Mouse (Mus musculus) erythroblast, embryonic 14.5 days (primary cell): ENCODE results near the gene Nf2. TPM values are rescaled to one million over a fixed set of nuclear protein-coding genes. Genes with fewer than 3 reads are reported as not detected.

Experiments
- H3K27me3 ChIP-seq: 2 replicates; pipeline ENCODE4 v1.6.1; 2012; ENCODE audit warnings: inconsistent platforms; ENCODE audit not compliant: control insufficient read depth
- H3K36me3 ChIP-seq: 2 replicates; pipeline ENCODE4 v1.6.1; 2012; ENCODE audit warnings: mild to moderate bottlenecking, inconsistent platforms; ENCODE audit not compliant: control insufficient read depth
- H3K4me1 ChIP-seq: 2 replicates; pipeline ENCODE4 v1.6.1; 2012; ENCODE audit warnings: inconsistent platforms; ENCODE audit not compliant: control insufficient read depth
- H3K4me3 ChIP-seq: replicated peaks from 2 replicates; pipeline ENCODE3; 2012; ENCODE audit warnings: moderate library complexity, mild to moderate bottlenecking, inconsistent platforms
- H3K9me3 ChIP-seq: 2 replicates; pipeline ENCODE4 v1.6.1; 2012; ENCODE audit warnings: low read length, inconsistent platforms, mixed read lengths; ENCODE audit not compliant: control insufficient read depth
- GATA1 ChIP-seq: IDR thresholded peaks from 2 replicates; pipeline ENCODE4 v1.6.1; 2012; ENCODE audit warnings: low read length, inconsistent platforms, mixed read lengths
- TAL1 ChIP-seq: IDR thresholded peaks from 3 replicates; pipeline ENCODE4 v1.6.1; 2012; ENCODE audit warnings: low read length, inconsistent platforms, mixed read lengths
- polyA plus RNA-seq: library from polyadenylated mRNA; stranded (reverse); fragments of >175 nt; gene quantifications from 2 replicates; pipeline ENCODE4 v1.2.3, GENCODE M21; 2012

Gene Nf2
- polyA plus RNA-seq, 1 experiment = 1.5 TPM

- TF ChIP-seq TAL1 (no peak), GATA1 (no peak)
- Histone ChIP-seq H3K4me1 (no peaks in the 10 kb centered on the region), H3K9me3 (peaks cover 7% of the 10 kb centered on the region; the same call in 1 of the 2 replicates), H3K27me3 (peaks cover 87% of the 10 kb centered on the region), H3K36me3 (no peaks in the 10 kb centered on the region), H3K4me3 (no peak overlapping the region)
Observed at GRCm38 (mm10) chr11:4745969-4746368, 103.4 kb downstream of the Nf2 start.

- TF ChIP-seq GATA1 = no peak
- Histone ChIP-seq H3K9me3 (peaks cover 7% of the 10 kb centered on the region; the same call in 1 of the 2 replicates), H3K4me1 (no peaks in the 10 kb centered on the region; the same call in 1 of the 2 replicates), H3K4me3 (no peak overlapping the region), H3K36me3 (no peaks in the 10 kb centered on the region), H3K27me3 (peaks cover 78% of the 10 kb centered on the region)
Observed at GRCm38 (mm10) chr11:4744691-4745090, 104.6 kb downstream of the Nf2 start.

- Histone ChIP-seq H3K4me3 (no peak overlapping the region), H3K36me3 (peaks cover 4% of the 10 kb centered on the region; the same call in 1 of the 2 replicates), H3K4me1 (no peaks in the 10 kb centered on the region; the same call in 1 of the 2 replicates), H3K27me3 (peaks cover 39% of the 10 kb centered on the region), H3K9me3 (peaks cover under 1% of the 10 kb centered on the region; the same call in 1 of the 2 replicates)
- TF ChIP-seq GATA1 = no peak
- TF ChIP-seq TAL1 = no peak
Observed at GRCm38 (mm10) chr11:4740785-4741184, 108.6 kb downstream of the Nf2 start.

GRCm38 (mm10) chr11:4738719-4739118, 110.6 kb downstream of the Nf2 start:
- no peaks in the 10 kb centered on the region for H3K9me3 ChIP-seq
- no peak overlapping the region for H3K4me3 ChIP-seq
- peaks cover 4% of the 10 kb centered on the region; the same call in 1 of the 2 replicates for H3K36me3 ChIP-seq
- H3K27me3 ChIP-seq = peaks cover 18% of the 10 kb centered on the region
- TF ChIP-seq GATA1 = no peak
- no peak for TF ChIP-seq TAL1
- no peaks in the 10 kb centered on the region; the same call in 1 of the 2 replicates for H3K4me1 ChIP-seq

GRCm38 (mm10) chr11:4737682-4738081, 111.7 kb downstream of the Nf2 start:
- H3K4me3 ChIP-seq = no peak overlapping the region
- peaks cover 4% of the 10 kb centered on the region; the same call in 1 of the 2 replicates for H3K36me3 ChIP-seq
- peaks cover 9% of the 10 kb centered on the region for H3K27me3 ChIP-seq
- no peaks in the 10 kb centered on the region for H3K9me3 ChIP-seq
- no peaks in the 10 kb centered on the region; the same call in 1 of the 2 replicates for H3K4me1 ChIP-seq
- TF ChIP-seq TAL1 (no peak), GATA1 (no peak)

- H3K4me1 ChIP-seq = no peaks in the 10 kb centered on the region; the same call in 1 of the 2 replicates
- H3K4me3 ChIP-seq = no peak overlapping the region
- peaks cover 4% of the 10 kb centered on the region; the same call in 1 of the 2 replicates for H3K36me3 ChIP-seq
- no peaks in the 10 kb centered on the region for H3K27me3 ChIP-seq
- no peaks in the 10 kb centered on the region for H3K9me3 ChIP-seq
- TF ChIP-seq GATA1 = no peak
- TF ChIP-seq TAL1 = no peak
Observed at GRCm38 (mm10) chr11:4736355-4736754, 113.0 kb downstream of the Nf2 start.

- Histone ChIP-seq H3K4me3 (no peak overlapping the region), H3K4me1 (no peaks in the 10 kb centered on the region), H3K9me3 (no peaks in the 10 kb centered on the region), H3K27me3 (no peaks in the 10 kb centered on the region), H3K36me3 (peaks cover 7% of the 10 kb centered on the region; the same call in 1 of the 2 replicates)
- TF ChIP-seq TAL1 = no peak
- no peak for TF ChIP-seq GATA1
Observed at GRCm38 (mm10) chr11:4734179-4734578, 115.2 kb downstream of the Nf2 start.

- no peaks in the 10 kb centered on the region for H3K4me1 ChIP-seq
- no peaks in the 10 kb centered on the region for H3K27me3 ChIP-seq
- H3K4me3 ChIP-seq = no peak overlapping the region
- H3K9me3 ChIP-seq = no peaks in the 10 kb centered on the region
- TF ChIP-seq GATA1 = no peak
- TF ChIP-seq TAL1 = no peak
- H3K36me3 ChIP-seq = peaks cover 3% of the 10 kb centered on the region; the same call in 1 of the 2 replicates
Observed at GRCm38 (mm10) chr11:4731781-4732180, 117.6 kb downstream of the Nf2 start.

- peaks cover 3% of the 10 kb centered on the region; the same call in 1 of the 2 replicates for H3K36me3 ChIP-seq
- H3K4me1 ChIP-seq = no peaks in the 10 kb centered on the region
- H3K27me3 ChIP-seq = no peaks in the 10 kb centered on the region
- H3K4me3 ChIP-seq = no peak overlapping the region
- H3K9me3 ChIP-seq = no peaks in the 10 kb centered on the region
- TF ChIP-seq TAL1 (no peak), GATA1 (no peak)
Observed at GRCm38 (mm10) chr11:4730913-4731312, 118.4 kb downstream of the Nf2 start.

- TF ChIP-seq GATA1 (no peak), TAL1 (no peak)
- Histone ChIP-seq H3K4me3 (no peak overlapping the region), H3K36me3 (peaks cover 3% of the 10 kb centered on the region; the same call in 1 of the 2 replicates), H3K9me3 (no peaks in the 10 kb centered on the region), H3K27me3 (no peaks in the 10 kb centered on the region), H3K4me1 (no peaks in the 10 kb centered on the region)
Observed at GRCm38 (mm10) chr11:4730096-4730495, 119.2 kb downstream of the Nf2 start.
